Mouse (Mus musculus) heart, adult 2 months (tissue): ENCODE measurements around the gene Zkscan5.

Experiments used
- CTCF ChIP-seq: fragments of 200-600 bp; IDR thresholded peaks from 2 replicates; pipeline ENCODE4 v1.8.1; 2022; ENCODE audit warnings: antibody characterized with exemption, mild to moderate bottlenecking, moderate library complexity
- POLR2A ChIP-seq: fragments of 200-500 bp; IDR thresholded peaks from 2 replicates; pipeline ENCODE4 v1.6.1; 2011; ENCODE audit warnings: mild to moderate bottlenecking, low read depth, low read length, control low read depth; ENCODE audit not compliant: insufficient read depth

DNA sequence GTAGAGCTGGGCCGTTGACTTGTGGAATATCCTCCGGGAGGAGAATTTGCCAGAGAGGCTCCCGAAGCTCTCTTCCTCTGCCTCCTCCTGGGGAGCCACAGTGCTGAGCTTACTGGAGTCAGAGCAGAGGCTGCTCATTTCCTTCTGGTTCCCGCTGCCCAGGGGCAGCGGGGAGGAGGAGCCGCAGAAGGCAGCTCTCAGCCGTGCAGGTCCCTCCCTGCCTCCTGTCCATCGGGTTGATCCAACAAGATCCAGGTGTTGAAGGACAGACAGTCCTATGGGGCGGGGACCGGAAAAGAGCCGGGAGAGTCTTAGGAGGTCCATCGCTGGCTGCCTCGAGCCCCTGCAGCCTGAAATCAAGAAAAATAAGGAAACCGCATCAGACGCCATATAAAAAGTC, 39.2 kb upstream of the Zkscan5 start:
- TF ChIP-seq POLR2A (no peak), CTCF (no peak)
